Mouse (Mus musculus) retina, postnatal 7 days (tissue): Measurements from ENCODE around the gene Ubash3b.
A peak's percentile ranks its signal among the peaks of the same experiment; 100 is the strongest.

Experiments used
- DNase-seq: peaks from one replicate; pipeline ENCODE4 v3.0.0-alpha.2; 2012; ENCODE audit warnings: low read depth, low spot score

Ubash3b gene

DNA sequence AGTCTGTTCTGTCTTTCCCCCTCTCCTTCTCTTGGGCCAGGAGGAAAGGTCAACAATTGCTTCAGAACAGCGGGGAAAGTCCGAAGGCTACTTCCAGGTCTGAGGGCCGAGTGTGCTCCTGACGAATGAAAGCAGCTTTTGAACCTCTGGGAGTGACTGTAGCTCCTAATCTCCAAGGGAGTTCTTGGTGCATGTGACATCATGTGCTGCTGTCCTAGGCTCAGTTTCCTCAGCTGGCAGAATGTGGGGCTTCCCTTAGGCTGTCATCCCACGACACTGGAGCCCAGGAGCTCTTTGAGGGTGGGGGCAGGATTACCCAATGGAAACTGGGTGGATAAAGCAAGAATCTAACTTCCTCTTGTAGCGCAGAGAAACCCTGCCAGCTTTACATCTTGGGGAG lies at the start of gene Ubash3b:
TSS of gene Ubash3b (minus strand) at position 285 of the 400 bp plus-strand sequence.
- DNase-seq: no peak

- peak; percentile 97 for DNase-seq
These were observed 45.9 kb upstream of the Ubash3b start for GRCm38 (mm10) chr9:41207130-41208104.

GRCm38 (mm10) chr9:41206717-41207116 lies 45.2 kb upstream of the Ubash3b start:
- DNase-seq: no peak

DNA sequence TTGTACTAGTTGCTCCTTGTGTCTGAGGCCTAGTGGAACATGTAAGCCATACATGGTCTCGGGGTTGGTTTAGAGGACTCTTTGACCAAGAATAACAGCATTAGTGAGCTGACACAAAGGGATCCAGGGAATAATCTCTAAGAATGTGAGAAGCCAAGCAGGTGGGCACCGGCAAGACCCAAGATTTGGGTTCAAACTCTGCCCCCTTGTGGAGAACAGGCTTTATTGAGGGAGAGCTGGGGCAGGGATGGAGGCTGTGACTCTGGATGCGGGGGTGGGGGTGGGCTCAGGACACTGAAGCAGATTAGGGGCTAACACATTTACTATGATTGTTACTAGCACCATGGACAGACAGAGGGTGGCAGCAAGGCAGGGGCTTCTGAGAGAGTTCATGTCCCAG lies 43.8 kb upstream of the Ubash3b start:
- DNase-seq: no peak

- DNase-seq: no peak
These were observed 38.2 kb upstream of the Ubash3b start for GRCm38 (mm10) chr9:41199456-41200252.

DNA sequence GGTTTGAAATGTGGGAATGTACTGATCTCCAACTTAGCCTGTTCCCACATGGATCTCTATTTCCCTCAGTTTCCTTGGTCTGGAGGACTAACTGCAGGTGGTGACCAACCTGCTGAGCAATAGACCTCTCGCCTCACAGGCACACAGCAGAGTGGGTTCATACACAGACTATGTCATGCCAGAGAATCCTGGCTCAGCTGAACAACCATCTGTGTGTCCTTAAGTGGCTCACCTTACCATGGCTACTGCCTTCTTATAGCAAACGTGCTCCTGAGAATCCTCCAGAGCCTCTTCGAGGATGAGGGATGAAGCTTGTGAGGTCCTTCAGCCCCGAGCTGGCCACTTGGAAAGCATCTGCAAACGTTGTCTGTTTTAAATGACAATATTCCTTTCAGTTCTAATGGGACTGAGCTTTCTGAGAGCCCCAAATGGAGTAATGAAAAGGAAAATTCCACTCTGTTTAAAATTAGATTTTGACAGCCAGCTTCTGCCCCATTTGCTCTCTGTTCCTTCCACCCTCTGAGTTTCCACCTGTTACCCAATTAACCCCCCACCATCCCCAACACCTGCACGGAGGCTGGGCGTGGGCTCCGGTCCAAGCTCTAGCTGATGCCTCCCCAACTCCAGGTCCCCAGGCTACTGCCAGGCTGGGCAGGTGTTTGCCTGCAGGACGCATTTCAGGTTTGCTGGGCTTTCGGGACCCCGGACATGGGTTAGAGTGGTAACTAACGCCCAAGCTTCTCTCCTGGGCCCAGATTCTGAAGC lies 37.2 kb upstream of the Ubash3b start:
- no peak for DNase-seq

DNA sequence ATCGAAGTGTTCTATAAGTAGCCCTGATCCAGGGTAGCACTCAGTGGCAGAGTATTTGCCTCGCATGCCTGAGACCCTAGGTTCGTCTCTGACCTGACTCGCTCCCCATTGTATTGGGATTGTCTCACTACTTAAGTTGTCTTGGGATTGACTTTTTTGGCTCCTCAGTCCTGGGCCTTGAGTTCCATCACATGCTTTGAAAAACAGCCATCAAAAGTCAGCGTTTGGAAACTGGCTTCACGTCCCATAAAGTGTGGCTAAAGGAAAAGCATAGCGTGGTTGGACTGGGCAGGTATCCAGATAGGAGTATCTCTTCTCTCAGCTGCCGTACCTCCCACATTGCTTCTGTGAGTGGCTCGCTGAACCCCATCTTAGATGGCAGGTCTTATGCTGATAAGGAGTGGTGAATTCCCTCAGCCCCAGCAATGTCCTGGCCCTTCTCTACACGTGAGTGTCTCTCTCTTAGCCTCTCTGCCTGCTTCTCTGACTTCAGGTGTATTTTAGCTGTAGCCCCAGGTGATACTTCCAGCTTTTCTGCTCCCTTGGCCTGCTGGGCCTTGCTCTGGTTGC lies 34.3 kb upstream of the Ubash3b start:
- no peak for DNase-seq

GRCm38 (mm10) chr9:41191651-41192210 lies 30.2 kb upstream of the Ubash3b start:
- DNase-seq: no peak

- DNase-seq: peak; percentile 70
These were observed 29.4 kb upstream of the Ubash3b start for GRCm38 (mm10) chr9:41190745-41191482.

DNA sequence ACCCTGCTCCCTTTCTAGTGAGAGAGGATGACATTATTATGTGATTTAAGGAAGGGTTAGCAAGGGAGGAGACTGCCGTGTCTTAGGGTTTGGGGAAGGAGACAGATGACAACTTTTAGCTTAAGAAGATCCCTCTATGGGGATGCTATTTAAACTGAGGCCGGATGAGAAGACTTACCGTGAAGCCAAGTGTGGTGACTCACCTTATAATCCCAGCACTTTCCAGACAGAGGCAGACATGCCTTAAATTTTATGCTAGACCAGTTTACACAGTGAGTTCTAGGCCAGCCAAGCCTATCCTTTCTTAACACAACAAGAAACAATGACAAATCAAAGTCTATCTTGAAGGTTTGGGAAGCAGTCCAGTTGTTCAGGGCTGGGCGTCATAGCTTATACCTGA lies 26.4 kb upstream of the Ubash3b start:
- no peak for DNase-seq

DNA sequence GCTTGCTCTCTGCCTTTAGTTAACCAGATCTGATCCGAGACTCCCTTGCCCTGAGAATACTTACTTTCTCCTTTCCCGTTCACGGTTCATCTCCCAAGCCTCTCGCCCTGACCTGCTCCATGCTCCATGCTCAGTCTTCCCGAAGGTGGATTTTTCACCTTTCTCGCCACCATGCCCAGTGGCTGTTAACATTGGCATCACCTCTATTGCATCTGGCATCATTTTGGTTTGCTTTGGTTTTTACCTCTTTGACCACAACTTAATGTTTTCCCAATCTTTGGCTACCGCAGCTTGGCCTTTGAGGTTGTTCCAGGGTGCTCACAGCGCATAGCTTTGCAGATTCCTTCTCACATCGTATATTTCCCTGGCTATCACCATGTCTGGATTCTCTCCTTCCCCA lies 26.0 kb upstream of the Ubash3b start:
- no peak for DNase-seq

DNA sequence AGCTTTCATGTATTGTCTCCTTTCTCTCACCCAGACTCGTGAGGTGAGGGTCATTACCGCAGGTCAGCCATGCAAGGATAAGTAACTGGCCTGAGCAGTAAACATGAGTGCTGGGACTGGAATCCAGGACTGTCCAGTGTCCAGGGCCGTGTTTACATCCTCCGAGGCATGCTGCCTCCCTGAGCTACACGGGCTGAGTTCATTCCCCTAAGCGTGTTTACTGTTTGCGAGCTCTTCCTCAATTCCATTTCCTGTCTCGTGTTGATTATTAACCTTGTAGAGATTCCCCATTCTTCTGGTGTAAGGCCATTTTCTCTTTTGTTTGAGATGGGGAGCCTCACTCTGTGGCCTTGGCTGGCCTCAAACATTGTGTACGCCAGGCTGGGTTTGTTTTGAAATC lies 23.8 kb upstream of the Ubash3b start:
- no peak for DNase-seq

GRCm38 (mm10) chr9:41182550-41182949 lies 21.1 kb upstream of the Ubash3b start:
- DNase-seq: peak; percentile 28

- DNase-seq: no peak
These were observed 20.3 kb upstream of the Ubash3b start for GRCm38 (mm10) chr9:41181803-41182202.

- no peak for DNase-seq
These were observed 19.9 kb upstream of the Ubash3b start for GRCm38 (mm10) chr9:41181372-41181771.

- DNase-seq: no peak
These were observed 17.6 kb upstream of the Ubash3b start for GRCm38 (mm10) chr9:41179056-41179455.

DNA sequence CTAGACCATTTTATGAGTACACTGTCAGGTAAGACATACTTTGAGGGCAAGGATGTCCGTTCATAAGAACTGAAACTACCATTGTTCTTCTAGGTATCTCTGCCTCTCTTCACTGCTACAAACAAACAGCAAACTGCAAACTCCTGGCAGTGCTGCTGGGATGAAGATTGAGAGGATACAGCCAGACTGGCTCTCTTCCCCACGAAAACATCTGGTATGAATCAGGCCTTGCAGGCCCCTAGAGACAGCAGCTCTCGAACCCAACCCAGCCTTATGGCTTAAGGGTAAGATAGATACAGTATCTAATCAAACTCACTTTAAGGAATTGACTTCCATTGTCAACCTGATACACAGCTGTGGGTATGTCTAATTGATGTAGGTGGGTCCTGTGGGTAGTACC lies 11.7 kb upstream of the Ubash3b start:
- DNase-seq: no peak

DNA sequence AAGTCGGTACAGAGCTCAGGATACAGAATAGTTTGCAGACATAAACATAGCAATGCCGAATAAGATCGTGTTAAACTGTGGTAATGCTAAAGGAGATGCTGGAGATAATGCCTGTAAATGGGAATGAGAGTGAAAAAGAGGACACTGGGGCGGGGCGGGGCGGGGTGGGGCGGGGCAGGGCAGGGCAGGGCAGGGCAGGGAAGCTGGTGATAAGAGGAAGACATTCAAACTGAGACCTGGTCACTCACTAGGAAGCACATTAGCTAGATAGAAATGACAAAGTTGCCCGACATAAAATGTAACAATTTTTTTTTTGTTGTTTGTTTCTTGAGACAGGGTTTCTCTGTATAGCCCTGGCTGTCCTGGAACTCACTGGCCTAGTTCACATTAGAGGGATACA lies 10.9 kb upstream of the Ubash3b start:
- DNase-seq: no peak

GRCm38 (mm10) chr9:41170026-41170425 lies 8.5 kb upstream of the Ubash3b start:
- DNase-seq: no peak

DNA sequence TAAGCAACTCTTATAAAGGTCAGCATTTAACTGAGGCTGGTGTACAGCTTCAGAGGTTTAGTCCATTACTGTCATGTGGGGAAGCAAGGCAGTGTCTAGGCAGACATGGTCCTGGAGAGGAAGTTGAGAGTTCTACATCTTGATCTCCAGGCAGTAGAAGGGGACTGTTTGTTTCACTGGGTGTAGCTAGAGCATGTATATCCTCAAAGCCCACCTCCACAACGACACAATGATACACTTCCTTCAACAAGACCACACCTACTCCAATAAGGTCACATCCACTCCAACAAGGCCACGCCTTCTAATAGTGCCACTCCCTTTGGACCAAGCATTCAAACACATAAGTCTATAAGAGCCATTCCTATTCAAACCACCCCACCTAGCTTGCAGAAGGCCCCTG lies 7.2 kb upstream of the Ubash3b start:
- no peak for DNase-seq
